Mouse (Mus musculus) cerebral cortex, adult 2 months (tissue): ENCODE results near the gene Gm7792.

Source experiments
- WGBS: fragments of 180-500 bp; shearing (Covaris S2); methylation state at CpG from one replicate; pipeline ENCODE4 v1.1.7; 2018; 5-methylcytosine and 5-hydroxymethylcytosine counted together

Gm7792 gene

DNA sequence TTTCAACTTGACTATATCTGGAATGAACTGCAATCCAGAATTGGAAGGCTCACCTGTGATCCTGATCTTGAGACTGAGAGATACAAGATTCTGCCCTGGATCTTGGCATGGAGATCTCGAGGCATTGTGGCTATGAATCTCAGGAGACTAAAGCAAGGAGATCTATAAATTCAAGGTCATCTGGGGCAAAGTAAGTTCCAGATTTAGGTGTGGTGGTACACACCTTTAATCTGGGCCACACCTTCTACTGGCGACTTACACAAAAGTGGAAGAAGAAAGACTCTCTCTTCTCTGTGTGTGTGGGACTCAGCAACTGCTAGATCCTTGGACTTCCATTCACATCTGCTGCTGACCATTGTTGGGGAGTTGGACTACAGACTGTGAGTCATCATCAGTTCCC is at the start of gene Gm7792:
Gm7792 (plus strand) TSS at position 301 of the 400 bp plus-strand sequence.
- 82% methylated on average over 1 of the region's 2 CpGs for WGBS
